Mouse (Mus musculus) liver, embryonic 14.5 days (tissue): ENCODE results near the gene Lmf1.

Experiments
- CTCF ChIP-seq: IDR thresholded peaks from 2 replicates; pipeline ENCODE4 v1.5.1; 2016; ENCODE audit warnings: antibody characterized with exemption, low read depth, control low read depth
- EP300 ChIP-seq: IDR thresholded peaks from 2 replicates; pipeline ENCODE4 v1.6.1; 2016; ENCODE audit warnings: antibody characterized with exemption, low read depth

GRCm38 (mm10) chr17:25564481-25564880 lies 14.4 kb upstream of the Lmf1 start:
- TF ChIP-seq CTCF, result no peak
- no peak for TF ChIP-seq EP300
